Mouse (Mus musculus) layer of hippocampus, postnatal 25 days (tissue): ENCODE measurements at regions not wholly inside any gene's neighbourhood (a gene's known extent, or its start where the extent isn't known, plus 50 kb on each side); places are given as distances from the start of the nearest gene placed in this dataset.

Experiments used
- DNase-seq, 2 experiments: peaks; one replicate each; pipeline ENCODE4 v3.0.0; 2022; ENCODE audit warnings: mixed read lengths in 2 of 2, low spot score in 1 of 2; ENCODE audit errors: extremely low spot score in 1 of 2

DNA sequence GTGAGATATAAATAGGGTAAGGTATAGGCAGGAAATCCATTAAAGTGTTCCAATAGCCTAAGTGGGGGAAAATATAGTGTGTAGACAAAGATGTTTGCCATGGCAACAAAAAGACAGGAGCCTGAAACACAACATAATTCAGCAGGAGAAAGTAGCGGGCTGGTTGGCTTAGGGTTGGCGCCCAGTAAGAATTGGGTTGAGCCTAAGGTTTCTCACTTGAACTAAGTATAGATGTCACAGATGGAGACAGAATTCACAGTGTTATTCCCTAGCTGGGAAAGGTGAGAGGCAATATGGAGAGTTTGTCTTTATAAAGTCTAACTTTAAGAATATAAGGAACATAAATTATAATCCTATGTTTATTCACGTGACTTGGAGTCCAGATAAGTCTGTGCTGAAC lies 64.8 kb upstream of the Ogfrl1 start:
- DNase-seq = no peak

DNA sequence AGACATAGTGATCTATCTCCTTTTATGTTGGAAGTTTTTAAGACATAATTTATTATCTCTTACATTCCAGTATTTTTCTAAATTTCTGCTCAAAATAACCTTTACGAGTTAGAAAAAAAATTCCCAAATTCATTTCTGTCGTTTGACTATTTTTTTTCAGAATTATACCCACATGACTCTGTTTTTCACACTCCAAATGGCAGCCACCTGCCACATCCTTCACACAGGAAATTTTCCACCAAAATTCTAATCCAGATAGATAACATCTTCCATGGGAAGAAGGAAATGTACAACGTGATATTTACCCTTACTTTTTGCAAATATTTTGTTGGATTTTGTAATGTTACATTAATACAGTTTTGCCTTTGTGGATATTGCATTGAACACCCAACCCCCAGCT lies 66.5 kb upstream of the Ogfrl1 start:
- DNase-seq = no peak

DNA sequence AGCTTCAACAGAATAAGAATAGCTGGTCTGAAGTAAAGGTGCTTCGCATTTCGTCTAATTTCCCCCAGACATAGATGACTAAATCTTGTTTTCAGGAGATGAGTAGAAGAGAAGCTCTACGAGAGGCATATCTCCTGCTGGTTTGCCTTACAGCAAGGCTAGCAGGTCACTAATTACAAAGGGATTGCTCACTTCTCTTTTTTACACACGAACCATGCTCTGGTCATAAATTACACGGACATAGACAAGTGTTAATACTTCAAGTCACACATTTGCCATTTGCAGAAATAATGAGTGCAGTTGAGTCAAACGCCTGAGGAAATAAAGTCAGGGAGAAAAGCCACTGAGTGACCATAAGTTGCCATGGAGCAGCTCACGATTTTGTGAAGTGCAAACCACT lies 68.8 kb upstream of the Ogfrl1 start:
- DNase-seq = no peak

- DNase-seq = no peak
Observed at GRCm38 (mm10) chr1:23467405-23467804, 69.8 kb upstream of the Ogfrl1 start.

- no peak for DNase-seq
Observed at GRCm38 (mm10) chr1:23480776-23481320, 83.3 kb upstream of the Ogfrl1 start.

- no peak for DNase-seq
Observed at GRCm38 (mm10) chr1:23484566-23484965, 87.0 kb upstream of the Ogfrl1 start.

DNA sequence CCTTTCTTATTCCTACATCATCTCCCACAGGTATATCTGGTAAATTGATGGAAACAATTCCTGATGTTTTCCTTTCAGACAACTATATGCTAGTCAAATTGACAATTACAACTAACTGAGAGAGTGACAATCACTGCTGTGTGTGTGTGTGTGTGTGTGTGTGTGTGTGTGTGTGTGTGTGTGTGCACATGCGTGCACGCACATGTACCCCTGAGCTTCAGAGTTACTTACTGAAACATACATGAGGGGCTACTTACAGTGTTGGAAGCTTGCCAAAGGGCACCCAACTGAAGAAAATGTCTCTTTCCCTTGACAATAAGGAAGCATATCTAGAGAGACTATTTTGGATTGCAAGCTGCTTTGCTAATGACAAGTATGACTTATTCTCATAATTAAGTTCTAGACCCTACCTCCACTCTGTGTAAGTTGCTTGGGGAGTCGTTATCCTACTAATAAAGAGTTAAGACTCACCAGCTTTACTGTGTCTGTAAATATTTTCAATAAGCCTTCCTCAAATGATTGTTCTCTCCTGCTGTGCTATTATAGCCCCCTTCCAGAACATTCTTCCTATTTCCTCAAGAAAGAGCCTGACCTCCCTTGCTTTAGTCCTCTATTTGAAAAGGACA lies 87.7 kb upstream of the Ogfrl1 start:
- DNase-seq = no peak

GRCm38 (mm10) chr1:23487031-23487430 lies 89.5 kb upstream of the Ogfrl1 start:
- no peak for DNase-seq

- DNase-seq = no peak
Observed at GRCm38 (mm10) chr1:23490640-23491039, 93.1 kb upstream of the Ogfrl1 start.

GRCm38 (mm10) chr1:23491041-23491440 lies 93.5 kb upstream of the Ogfrl1 start:
- DNase-seq = no peak

- DNase-seq = no peak
Observed at GRCm38 (mm10) chr1:23492981-23493380, 95.4 kb upstream of the Ogfrl1 start.

DNA sequence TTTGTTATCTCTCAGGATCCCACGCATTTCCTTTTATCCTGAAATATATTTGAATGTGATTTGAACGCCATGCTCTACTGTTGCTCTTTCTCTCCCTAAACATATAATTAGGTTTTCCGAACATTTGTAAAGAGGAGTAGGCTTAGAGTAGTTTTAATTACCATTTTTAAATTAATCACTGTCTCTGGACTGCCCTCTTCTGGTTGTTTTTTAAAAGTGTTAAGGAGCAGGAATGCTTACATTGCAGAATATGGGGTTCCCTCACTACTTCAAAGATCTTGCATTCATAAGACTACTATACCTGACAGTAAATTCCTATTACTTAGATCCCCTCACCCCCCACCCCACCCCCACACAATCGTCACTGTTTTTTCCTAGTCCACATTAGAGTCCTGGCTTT lies 97.8 kb upstream of the Ogfrl1 start:
- DNase-seq = no peak

DNA sequence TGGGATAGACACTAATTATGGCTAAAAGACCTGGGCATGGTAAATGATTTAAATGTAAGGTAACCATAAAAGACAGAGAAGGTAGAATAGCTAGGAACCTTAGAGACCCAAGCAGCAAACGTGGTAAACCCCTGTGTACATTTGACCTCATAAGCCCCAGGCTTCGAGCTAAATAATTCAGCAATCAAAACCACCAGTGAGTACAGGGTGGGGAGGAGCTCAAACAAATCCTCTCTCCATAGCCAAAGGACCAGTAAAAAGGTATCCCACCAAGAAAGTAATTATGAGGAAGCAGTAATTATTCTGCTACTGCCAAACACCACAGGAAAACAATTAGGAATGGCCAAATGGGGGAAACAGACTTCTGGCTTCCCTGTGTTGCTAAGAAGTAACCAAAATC lies 122.5 kb upstream of the Ogfrl1 start:
- no peak for DNase-seq

DNA sequence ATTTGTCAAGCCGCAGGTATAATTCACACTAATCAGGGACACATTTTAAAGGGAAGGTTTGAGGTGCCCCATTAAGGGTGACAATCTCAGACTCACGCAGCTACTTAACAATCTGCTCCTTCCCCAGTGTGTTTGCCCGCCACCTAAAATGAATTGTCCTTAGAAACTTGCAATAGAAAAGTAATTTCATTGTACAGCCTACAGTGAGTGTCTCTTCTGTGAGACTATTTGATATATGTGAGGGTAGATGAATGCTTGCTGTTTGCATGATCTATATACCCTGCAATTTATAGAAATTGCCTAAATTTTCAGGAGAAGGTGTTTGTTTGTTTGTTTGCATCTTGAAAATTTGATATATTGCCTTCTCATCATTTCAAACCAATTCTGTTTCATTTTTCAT lies 135.1 kb upstream of the Ogfrl1 start:
- DNase-seq = no peak

- DNase-seq = no peak
Observed at GRCm38 (mm10) chr1:23536621-23537020, 139.0 kb upstream of the Ogfrl1 start.

GRCm38 (mm10) chr1:23538419-23538818 lies 140.8 kb upstream of the Ogfrl1 start:
- no peak for DNase-seq

GRCm38 (mm10) chr1:23540594-23540993 lies 143.0 kb upstream of the Ogfrl1 start:
- DNase-seq = no peak

GRCm38 (mm10) chr1:23555794-23556193 lies 158.2 kb upstream of the Ogfrl1 start:
- DNase-seq = no peak

GRCm38 (mm10) chr1:23568106-23568505 lies 170.5 kb upstream of the Ogfrl1 start:
- DNase-seq = no peak

GRCm38 (mm10) chr1:23574461-23574860 lies 176.9 kb upstream of the Ogfrl1 start:
- no peak for DNase-seq

GRCm38 (mm10) chr1:23575005-23575404 lies 177.4 kb upstream of the Ogfrl1 start:
- DNase-seq = no peak

DNA sequence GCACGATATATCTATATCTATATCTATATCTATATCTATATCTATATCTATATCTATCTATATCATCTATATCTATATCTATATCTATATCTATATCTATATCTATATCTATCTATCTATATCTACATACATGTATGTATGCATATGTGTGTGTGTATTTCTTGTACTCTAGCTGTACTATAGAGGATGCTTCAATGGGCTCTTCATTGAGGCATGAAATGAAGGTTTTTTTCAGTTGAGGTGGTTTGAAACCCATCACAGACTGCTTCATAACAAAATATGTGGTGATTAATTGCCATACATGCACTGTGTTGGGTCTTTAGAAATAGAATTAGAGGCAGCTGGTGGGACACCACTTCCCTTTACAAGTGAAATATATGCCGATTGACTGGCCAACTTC lies 177.9 kb upstream of the Ogfrl1 start:
- no peak for DNase-seq

- no peak for DNase-seq
Observed at GRCm38 (mm10) chr1:23576150-23576549, 178.6 kb upstream of the Ogfrl1 start.
